ENCODE assay signal across 10 mouse cellular contexts in genomic region chr11:4661324-4661723, GRCm38 (mm10). TPM values are rescaled to one million over a fixed set of nuclear protein-coding genes. Genes with fewer than 3 reads are reported as not detected.
DNase-seq lines count a peak whose midpoint lies in the region; ATAC-seq and TF ChIP-seq lines count a peak whose summit lies in the region.
"Had no signal": no experiment of that assay in that cellular context is flagged by ENCODE, and none has a peak within 500 bp of the region (broad histone marks: within the 10 kb centered on the region; RNA-seq: fewer than 3 reads in every experiment).

No protein-coding gene starts in this region.

- H3K9me3 ChIP-seq in ES-E14 (ENCODE audit: control insufficient read depth, insufficient read depth, low read depth, low read length) = no peaks in the 10 kb centered on the region
- no peaks in the 10 kb centered on the region for H3K9me3 ChIP-seq in liver, postnatal 0 days (ENCODE audit: low read length)

- peak; percentile 73 for ATAC-seq in liver, postnatal 0 days
- ATAC-seq in cerebellum, adult (ENCODE audit: insufficient number of reproducible peaks, low FRiP score, low TSS enrichment) = no peak
- no peak for ATAC-seq in activated CD4-positive, CD25-positive, alpha-beta regulatory T cell, adult 4 months

- no peak overlapping the region for H3K4me3 ChIP-seq in ES-E14 (ENCODE audit: insufficient read depth in 1 of 2, low read depth in 1 of 2, low read length in 2 of 2, poor library complexity in 1 of 2, severe bottlenecking in 1 of 2)
- H3K4me3 ChIP-seq in liver, postnatal 0 days (ENCODE audit: low read depth, low read length) = no peak overlapping the region

- H3K36me3 ChIP-seq in ES-E14 (ENCODE audit: control insufficient read depth, insufficient read depth, low read length, poor library complexity, severe bottlenecking) = peaks cover 24% of the 10 kb centered on the region
- H3K36me3 ChIP-seq in liver, postnatal 0 days (replicated peaks; ENCODE audit: insufficient read depth, low read length) = peaks cover 36% of the 10 kb centered on the region

- TF ChIP-seq EP300 in liver, postnatal 0 days (IDR thresholded peaks at IDR 0.05; ENCODE audit: low read depth) = no peak

- peaks cover 0 to 2% of the 10 kb centered on the region in 2 experiments; a peak in 1 of 4 replicates for H3K4me1 ChIP-seq in ES-E14 (ENCODE audit: control insufficient read depth in 2 of 2, insufficient read depth in 2 of 2, low read length in 2 of 2, poor library complexity in 1 of 2)
- H3K4me1 ChIP-seq in liver, postnatal 0 days (ENCODE audit: insufficient read depth) = peaks cover 12% of the 10 kb centered on the region

- in situ Hi-C loops in ES-E14 (cut with MboI; ENCODE audit: low sequenced_read_pairs in 2 of 2, unreplicated experiment in 2 of 2) = no loop called here

- TF ChIP-seq CTCF in liver, postnatal 0 days (IDR thresholded peaks at IDR 0.05; ENCODE audit: low read depth) = no peak

- DNase-seq in kidney, adult 8-10 months = peak; percentile 29 to 55
- DNase-seq in kidney, adult 18-20 months = no peak
- no peak for DNase-seq in ES-E14 (ENCODE audit: low read depth, low spot score)
- DNase-seq in c-Kit-positive CD71-positive TER-119-negative erythroid progenitor cells, embryonic 14.5 days (ENCODE audit: low read depth) = peak; percentile 15
- no peak for DNase-seq in liver, postnatal 0 days
- DNase-seq in layer of hippocampus, adult 8-10 months (ENCODE audit: low spot score in 2 of 2) = no peak

- 65% methylated on average over 4 of the region's 4 CpGs for WGBS in liver, postnatal 0 days (ENCODE audit: insufficient replicate concordance)

- no peak overlapping the region for H3K9ac ChIP-seq in ES-E14 (ENCODE audit: insufficient read depth, low read depth, low read length, poor library complexity, severe bottlenecking)
- H3K9ac ChIP-seq in liver, postnatal 0 days (replicated peaks) = no peak overlapping the region; the same call in 1 of the 2 replicates

- no peak overlapping the region for H3K27ac ChIP-seq in ES-E14 (ENCODE audit: insufficient read depth, low read depth, low read length, poor library complexity, severe bottlenecking)
- peak overlapping the region; percentile 29; the same call in 1 of the 2 replicates for H3K27ac ChIP-seq in liver, postnatal 0 days (ENCODE audit: low read depth)

- H3K27me3 ChIP-seq in liver, postnatal 0 days (ENCODE audit: insufficient read depth, low read length) = no peaks in the 10 kb centered on the region

- peak overlapping the region; percentile 50 for H3K4me2 ChIP-seq in liver, postnatal 0 days (ENCODE audit: low read depth, low read length)

TF ChIP-seq in ES-E14, 5 proteins besides CTCF, POLR2A, EP300 and RAD21:
- TF ChIP-seq ZC3H11A (IDR thresholded peaks at IDR 0.05; ENCODE audit: borderline replicate concordance, low read depth, low read length) = no peak
- TF ChIP-seq CHD2 (IDR thresholded peaks at IDR 0.05; ENCODE audit: low read depth, low read length) = no peak
- no peak for TF ChIP-seq ZNF384 (IDR thresholded peaks at IDR 0.05; ENCODE audit: low read depth, low read length)
- TF ChIP-seq MAFK (IDR thresholded peaks at IDR 0.05; ENCODE audit: insufficient read depth, low read depth, low read length) = peak; percentile 78
- TF ChIP-seq HCFC1 (IDR thresholded peaks at IDR 0.05; ENCODE audit: borderline replicate concordance, insufficient read depth, low read length) = no peak

RNA-seq across cellular contexts. Expression of gene Ascc2, which starts 23.8 kb away (rescaled TPM):
- total RNA-seq in ES-E14 (2012; rRNA removed) = 18.9 and 23.8 TPM in 2 replicates
- polyA plus RNA-seq in liver, postnatal 0 days (2015; fragmentation: Nextera tagmentation; extraction: Ambion mirVana) = 9.5 and 9.7 TPM in 2 replicates
- polyA plus RNA-seq in activated CD4-positive, CD25-positive, alpha-beta regulatory T cell, adult 4 months (2017; shearing (Covaris generic)) = 10 to 100 TPM; 23.1 to 35.3 TPM
- total RNA-seq in layer of hippocampus, adult 8-10 months (2022) = 10 to 100 TPM; 23.2 to 28.2 (median 24.6) TPM

RNA-seq across cellular contexts. Expression of gene Gm11032, which starts 41.5 kb away (rescaled TPM):
- not detected in 2 replicates for total RNA-seq in ES-E14 (2012; rRNA removed)
- polyA plus RNA-seq in liver, postnatal 0 days (2015; fragmentation: Nextera tagmentation; extraction: Ambion mirVana) = not detected in 2 replicates
- polyA plus RNA-seq in activated CD4-positive, CD25-positive, alpha-beta regulatory T cell, adult 4 months (2017; shearing (Covaris generic)) = not detected
- total RNA-seq in layer of hippocampus, adult 8-10 months (2022) = not detected
- total RNA-seq: gastrocnemius, postnatal 4 days had no signal
- polyA plus RNA-seq: limb, embryonic 11.5 days had no signal

RNA-seq across cellular contexts. Expression of gene Uqcr10, which starts 42.8 kb away (rescaled TPM):
- total RNA-seq in ES-E14 (2012; rRNA removed) = 963 and 1,094 TPM in 2 replicates
- 1,070 and 1,167 TPM in 2 replicates for polyA plus RNA-seq in liver, postnatal 0 days (2015; fragmentation: Nextera tagmentation; extraction: Ambion mirVana)
- 100 to 1,000 TPM; 481 to 512 TPM for polyA plus RNA-seq in activated CD4-positive, CD25-positive, alpha-beta regulatory T cell, adult 4 months (2017; shearing (Covaris generic))
- total RNA-seq in layer of hippocampus, adult 8-10 months (2022) = 100 to 1,000 TPM; 342 to 372 (median 351) TPM

RNA-seq across cellular contexts. Expression of gene Zmat5, which starts 43.2 kb away (rescaled TPM):
- total RNA-seq in ES-E14 (2012; rRNA removed) = 22.4 and 32.3 TPM in 2 replicates
- polyA plus RNA-seq in liver, postnatal 0 days (2015; fragmentation: Nextera tagmentation; extraction: Ambion mirVana) = 18.6 and 19.2 TPM in 2 replicates
- polyA plus RNA-seq in activated CD4-positive, CD25-positive, alpha-beta regulatory T cell, adult 4 months (2017; shearing (Covaris generic)) = 100 to 1,000 TPM; 127 to 144 TPM
- total RNA-seq in layer of hippocampus, adult 8-10 months (2022) = 10 to 100 TPM; 30.9 to 38.1 (median 34.9) TPM

Comparison
In these comparisons a context has a peak if more than half of its experiments do, and no peak if none do; other contexts are left out.
1. DNase-seq: peak in kidney, adult 8-10 months (2 of 2) and c-Kit-positive CD71-positive TER-119-negative erythroid progenitor cells, embryonic 14.5 days (single experiment); none in kidney, adult 18-20 months (single experiment), ES-E14 (single experiment), liver, postnatal 0 days (single experiment) and layer of hippocampus, adult 8-10 months (0 of 2).